Comparison of ENCODE assay signal across 15 mouse cellular contexts in genomic region chr1:144775331-144775730, GRCm38 (mm10). TPM values are rescaled to one million over a fixed set of nuclear protein-coding genes. Genes with fewer than 3 reads are reported as not detected.
DNase-seq lines count a peak whose midpoint lies in the region; ATAC-seq and TF ChIP-seq lines count a peak whose summit lies in the region.
"Had no signal": no experiment of that assay in that cellular context is flagged by ENCODE, and none has a peak within 500 bp of the region (broad histone marks: within the 10 kb centered on the region; RNA-seq: fewer than 3 reads in every experiment).

Gene Rgs18, minus strand, starts transcription at chr1:144775435.

- TF ChIP-seq CTCF in spleen, adult 2 months (IDR thresholded peaks at IDR 0.05; ENCODE audit: extremely low read depth, insufficient read depth, insufficient read length, insufficient replicate concordance): no peak
- no peak for TF ChIP-seq CTCF in brain, embryonic 14.5 days (IDR thresholded peaks at IDR 0.05; ENCODE audit: borderline replicate concordance, extremely low read depth, insufficient read depth, insufficient read length)

- 6% methylated on average over 5 of the region's 5 CpGs for WGBS in spleen, adult 2 months
- 11% methylated on average over 5 of the region's 5 CpGs for WGBS in liver, embryonic 13.5 days (ENCODE audit: insufficient replicate concordance)
- WGBS in forebrain, embryonic 13.5 days: 86% methylated on average over 5 of the region's 5 CpGs

- no peaks in the 10 kb centered on the region for H3K9me3 ChIP-seq in liver, embryonic 13.5 days (replicated peaks)
- H3K9me3 ChIP-seq in forebrain, embryonic 13.5 days (replicated peaks): no peaks in the 10 kb centered on the region
- H3K9me3 ChIP-seq: forebrain, embryonic 10.5 days; kidney, embryonic 15.5 days had no signal

- DNase-seq in spleen, adult 2 months (ENCODE audit: low read depth in 1 of 2, low spot score in 2 of 2): peak; percentile 31 to 55
- no peak for DNase-seq in spleen, adult 18-20 months
- peak; percentile 2 for DNase-seq in brain, embryonic 14.5 days (ENCODE audit: low read depth)
- peak; percentile 41 for DNase-seq in liver, embryonic 13.5 days
- DNase-seq in cerebellum, adult 18-20 months: no peak
- DNase-seq: gastrocnemius, postnatal 36 days; heart, postnatal 36 days; thymus, postnatal 25 days had no signal

- H3K27me3 ChIP-seq in spleen, adult 2 months (ENCODE audit: control insufficient read depth, insufficient read depth, low read length): no peaks in the 10 kb centered on the region
- H3K27me3 ChIP-seq in liver, embryonic 13.5 days: no peaks in the 10 kb centered on the region
- H3K27me3 ChIP-seq in forebrain, embryonic 13.5 days: no peaks in the 10 kb centered on the region
- H3K27me3 ChIP-seq: kidney, embryonic 15.5 days had no signal

- H3K36me3 ChIP-seq in spleen, adult 2 months (ENCODE audit: control insufficient read depth, insufficient read depth, low read length): no peaks in the 10 kb centered on the region
- no peaks in the 10 kb centered on the region for H3K36me3 ChIP-seq in liver, embryonic 13.5 days
- H3K36me3 ChIP-seq in forebrain, embryonic 13.5 days (ENCODE audit: poor library complexity, severe bottlenecking): no peaks in the 10 kb centered on the region
- H3K36me3 ChIP-seq: forebrain, embryonic 10.5 days; kidney, embryonic 15.5 days had no signal

- no peak within 1 kb of the TSS for H3K9ac ChIP-seq in liver, embryonic 13.5 days
- H3K9ac ChIP-seq in forebrain, embryonic 13.5 days: no peak within 1 kb of the TSS
- H3K9ac ChIP-seq: kidney, embryonic 15.5 days had no signal

- no peak within 1 kb of the TSS for H3K27ac ChIP-seq in spleen, adult 2 months (ENCODE audit: insufficient read depth, low read length)
- H3K27ac ChIP-seq in liver, embryonic 13.5 days: peak within 1 kb of the TSS; percentile 43; the same call in 1 of the 2 replicates
- no peak within 1 kb of the TSS for H3K27ac ChIP-seq in forebrain, embryonic 13.5 days
- H3K27ac ChIP-seq: forebrain, embryonic 10.5 days; kidney, embryonic 15.5 days had no signal

- peak within 1 kb of the TSS; percentile 17; the same call in 1 of the 2 replicates for H3K4me2 ChIP-seq in liver, embryonic 13.5 days
- no peak within 1 kb of the TSS for H3K4me2 ChIP-seq in forebrain, embryonic 13.5 days
- H3K4me2 ChIP-seq: kidney, embryonic 15.5 days had no signal

- peak; percentile 88 for ATAC-seq in liver, embryonic 13.5 days (ENCODE audit: low read depth)
- ATAC-seq in neutrophil, adult 5-6 weeks (ENCODE audit: extremely low read depth, insufficient number of reproducible peaks, low FRiP score, poor library complexity, severe bottlenecking): peak; percentile 99
- ATAC-seq in forebrain, embryonic 13.5 days: no peak
- no peak for ATAC-seq in activated CD4-positive, CD25-positive, alpha-beta regulatory T cell, adult 4 months

- H3K4me3 ChIP-seq in spleen, adult 2 months (ENCODE audit: extremely low read depth, insufficient read depth, insufficient read length): peak within 1 kb of the TSS; percentile 50
- peak within 1 kb of the TSS; percentile 24 for H3K4me3 ChIP-seq in liver, embryonic 13.5 days (replicated peaks)
- no peak within 1 kb of the TSS for H3K4me3 ChIP-seq in forebrain, embryonic 13.5 days
- H3K4me3 ChIP-seq: forebrain, embryonic 10.5 days; kidney, embryonic 15.5 days had no signal

- H3K4me1 ChIP-seq in spleen, adult 2 months (ENCODE audit: control insufficient read depth, insufficient read depth, insufficient read length): no peaks in the 10 kb centered on the region
- peaks cover 2% of the 10 kb centered on the region; the same call in 1 of the 2 replicates for H3K4me1 ChIP-seq in liver, embryonic 13.5 days (replicated peaks)
- no peaks in the 10 kb centered on the region for H3K4me1 ChIP-seq in forebrain, embryonic 13.5 days
- H3K4me1 ChIP-seq: forebrain, embryonic 10.5 days; kidney, embryonic 15.5 days had no signal

- no peak for TF ChIP-seq POLR2A in spleen, adult 2 months (IDR thresholded peaks at IDR 0.05; ENCODE audit: low read depth, low read length)
- no peak for TF ChIP-seq POLR2A in brain, embryonic 14.5 days (IDR thresholded peaks at IDR 0.05; ENCODE audit: borderline replicate concordance, extremely low read depth, insufficient read depth, insufficient read length, poor library complexity, severe bottlenecking)

RNA-seq across cellular contexts. Expression of gene Rgs18, which starts in this region (rescaled TPM):
- 0.80 and 1.2 TPM in 2 replicates for polyA plus RNA-seq in spleen, adult 2 months (2012; rRNA removed)
- 0.10 and 0.25 TPM in 2 replicates for polyA plus RNA-seq in brain, embryonic 14.5 days (2012; rRNA removed)
- 20.9 and 26.3 TPM in 2 replicates for polyA plus RNA-seq in liver, embryonic 13.5 days (2015; fragmentation: Nextera tagmentation; extraction: Ambion mirVana)
- total RNA-seq in neutrophil, adult 5-6 weeks (2017): 34.9 and 40.1 TPM in 2 replicates
- polyA plus RNA-seq in forebrain, embryonic 13.5 days (2015; fragmentation: Nextera tagmentation; extraction: Ambion mirVana): 0.36 and 0.37 TPM in 2 replicates
- not detected for polyA plus RNA-seq in activated CD4-positive, CD25-positive, alpha-beta regulatory T cell, adult 4 months (2017; shearing (Covaris generic))
- polyA plus RNA-seq: cortical plate, adult 2 months; neural tube, embryonic 14.5 days had no signal

Comparison
In these comparisons a context has a peak if more than half of its experiments do, and no peak if none do; other contexts are left out.
1. RNA of gene Rgs18 (polyA plus RNA-seq): 20.9 to 26.3 TPM in liver, embryonic 13.5 days; 0.80 to 1.2 TPM in spleen, adult 2 months, 0.36 to 0.37 TPM in forebrain, embryonic 13.5 days, 0.10 to 0.25 TPM in brain, embryonic 14.5 days and not detected in activated CD4-positive, CD25-positive, alpha-beta regulatory T cell, adult 4 months; every median in the first group is over 10 times any median in the second.
2. DNase-seq: peak in spleen, adult 2 months (2 of 2) and liver, embryonic 13.5 days (single experiment); none in spleen, adult 18-20 months (0 of 2) and cerebellum, adult 18-20 months (0 of 2).
3. Peak in DNase-seq in brain, embryonic 14.5 days; RNA of the gene not detected or under 1 TPM.
4. ATAC-seq: peak in liver, embryonic 13.5 days (single experiment) and neutrophil, adult 5-6 weeks (single experiment); none in forebrain, embryonic 13.5 days (single experiment) and activated CD4-positive, CD25-positive, alpha-beta regulatory T cell, adult 4 months (single experiment).